In the genomic region with DNA sequence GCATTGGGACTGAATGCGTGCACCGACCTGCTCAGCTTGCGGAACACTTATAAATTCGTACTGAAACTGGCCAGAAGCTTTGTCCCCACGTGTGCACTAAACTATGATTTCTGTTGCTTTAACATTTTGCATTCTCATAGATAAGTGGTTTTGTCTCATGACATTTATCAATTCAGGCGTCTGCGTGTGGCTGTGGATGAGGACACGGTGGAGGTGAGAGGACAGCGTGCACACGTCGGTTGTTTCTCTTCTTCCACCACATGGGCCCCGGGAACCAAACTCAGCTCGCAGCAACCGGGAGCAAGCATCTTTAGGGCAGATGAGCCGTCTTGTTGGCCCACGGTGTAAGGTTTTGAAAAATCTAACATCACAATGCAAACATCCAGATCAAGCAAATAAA, we compare ENCODE assay signal across 21 mouse cellular contexts.
A peak's percentile ranks its signal among the peaks of the same experiment; 100 is the strongest.
DNase-seq lines count a peak whose midpoint lies in the region; ATAC-seq and TF ChIP-seq lines count a peak whose summit lies in the region.
"Had no signal": no experiment of that assay in that cellular context is flagged by ENCODE, and none has a peak within 500 bp of the region (broad histone marks: within the 10 kb centered on the region; RNA-seq: fewer than 3 reads in every experiment).

No protein-coding gene starts in this region.

- no peaks in the 10 kb centered on the region for H3K27me3 ChIP-seq in heart, embryonic 13.5 days (replicated peaks)
- H3K27me3 ChIP-seq in CH12.LX (replicated peaks): no peaks in the 10 kb centered on the region
- no peaks in the 10 kb centered on the region for H3K27me3 ChIP-seq in liver, postnatal 0 days (ENCODE audit: insufficient read depth, low read length)
- H3K27me3 ChIP-seq: embryonic facial prominence, embryonic 13.5 days; hindbrain, embryonic 12.5 days had no signal

- no peak for DNase-seq in heart, postnatal 10 days
- DNase-seq in CH12.LX (ENCODE audit: extremely low read depth): no peak
- no peak for DNase-seq in liver, postnatal 0 days
- no peak for DNase-seq in adrenal gland, postnatal 10 days
- DNase-seq in c-Kit-positive CD71-positive TER-119-positive erythroid progenitor cells, embryonic 14.5 days (ENCODE audit: low spot score): no peak
- DNase-seq: adrenal gland, adult 2 months; cerebellum, adult 8-10 months; embryo, embryonic 11 days; gastrocnemius, postnatal 25 days; kidney, adult 11 months; right cerebral cortex, postnatal 14 days; thymus, postnatal 25 days had no signal

- WGBS in heart, embryonic 13.5 days: 79% methylated on average over 16 of the region's 16 CpGs
- 57% methylated on average over 16 of the region's 16 CpGs for WGBS in liver, postnatal 0 days (ENCODE audit: insufficient replicate concordance)

- H3K36me3 ChIP-seq in heart, embryonic 13.5 days: peaks cover 4% of the 10 kb centered on the region; the same call in 1 of the 2 replicates
- H3K36me3 ChIP-seq in CH12.LX (replicated peaks in 1 of 2; ENCODE audit: control insufficient read depth in 1 of 2, insufficient read depth in 1 of 2, low read length in 1 of 2): peaks cover 0 to 8% of the 10 kb centered on the region in 2 experiments
- H3K36me3 ChIP-seq in liver, postnatal 0 days (replicated peaks; ENCODE audit: insufficient read depth, low read length): no peaks in the 10 kb centered on the region
- H3K36me3 ChIP-seq: embryonic facial prominence, embryonic 13.5 days; G1E; hindbrain, embryonic 12.5 days had no signal

- H3K79me2 ChIP-seq in CH12.LX (replicated peaks; ENCODE audit: control insufficient read depth, extremely low read depth, insufficient read depth, poor library complexity, severe bottlenecking): no peaks in the 10 kb centered on the region

- no peak for TF ChIP-seq CTCF in CH12.LX (conservative IDR thresholded peaks at IDR 0.05 in 1 of 2, IDR thresholded peaks at IDR 0.05 in 1 of 2; ENCODE audit: low read depth in 2 of 2, low read length in 2 of 2)
- no peak for TF ChIP-seq CTCF in liver, postnatal 0 days (IDR thresholded peaks at IDR 0.05; ENCODE audit: low read depth)

- TF ChIP-seq EP300 in CH12.LX (IDR thresholded peaks at IDR 0.05; ENCODE audit: low read length): no peak
- TF ChIP-seq EP300 in liver, postnatal 0 days (IDR thresholded peaks at IDR 0.05; ENCODE audit: low read depth): no peak

- no peak overlapping the region for H3K9ac ChIP-seq in heart, embryonic 13.5 days
- no peak overlapping the region for H3K9ac ChIP-seq in CH12.LX (ENCODE audit: insufficient read depth, low read depth)
- H3K9ac ChIP-seq in liver, postnatal 0 days (replicated peaks): no peak overlapping the region
- H3K9ac ChIP-seq: embryonic facial prominence, embryonic 13.5 days; hindbrain, embryonic 12.5 days had no signal

- no peak overlapping the region for H3K4me2 ChIP-seq in heart, embryonic 13.5 days
- H3K4me2 ChIP-seq in CH12.LX (ENCODE audit: insufficient read depth, low read depth, poor library complexity, severe bottlenecking): peak overlapping the region; percentile 87
- peak overlapping the region; percentile 62 for H3K4me2 ChIP-seq in liver, postnatal 0 days (ENCODE audit: low read depth, low read length)
- H3K4me2 ChIP-seq: hindbrain, embryonic 12.5 days; midbrain, embryonic 11.5 days had no signal

- dilution Hi-C loops in CH12.LX (cut with MboI; ENCODE audit: extremely low pct_ligation_motif_present, extremely low pct_unique_long_range_greater_than_20kb, low sequenced_read_pairs): no loop called here

- ATAC-seq in heart, embryonic 13.5 days (ENCODE audit: extremely low read depth, insufficient number of reproducible peaks, low FRiP score, low TSS enrichment): no peak
- 0 out of 2 replicates have a peak, but pooled peaks have one; percentile 22 for ATAC-seq in erythroblast, adult 5-6 weeks (replicated peaks; ENCODE audit: low FRiP score, poor library complexity, severe bottlenecking)
- ATAC-seq in liver, postnatal 0 days: no peak
- ATAC-seq: forebrain, embryonic 16.5 days had no signal

- H3K4me1 ChIP-seq in heart, embryonic 13.5 days: peaks cover 24% of the 10 kb centered on the region
- peaks cover 0 to 34% of the 10 kb centered on the region in 2 experiments; a peak in 3 of 4 replicates for H3K4me1 ChIP-seq in CH12.LX (ENCODE audit: control insufficient read depth in 1 of 2, insufficient read depth in 2 of 2)
- H3K4me1 ChIP-seq in liver, postnatal 0 days (ENCODE audit: insufficient read depth): peaks cover 3% of the 10 kb centered on the region; the same call in 1 of the 2 replicates

- no peaks in the 10 kb centered on the region for H3K9me3 ChIP-seq in heart, embryonic 13.5 days
- peaks cover 2% of the 10 kb centered on the region for H3K9me3 ChIP-seq in CH12.LX (replicated peaks; ENCODE audit: low read length)
- no peaks in the 10 kb centered on the region for H3K9me3 ChIP-seq in liver, postnatal 0 days (ENCODE audit: low read length)
- H3K9me3 ChIP-seq: embryonic facial prominence, embryonic 13.5 days; limb, embryonic 10.5 days had no signal

- in situ Hi-C loops in CH12.LX (cut with MboI; ENCODE audit: low pct_ligation_motif_present, low pct_unique_long_range_greater_than_20kb, low sequenced_read_pairs): no loop called here

- no peak overlapping the region for H3K4me3 ChIP-seq in heart, embryonic 13.5 days
- H3K4me3 ChIP-seq in CH12.LX (replicated peaks in 1 of 3; ENCODE audit: low read depth in 2 of 3, low read length in 2 of 3, poor library complexity in 1 of 3): no peak overlapping the region
- no peak overlapping the region for H3K4me3 ChIP-seq in liver, postnatal 0 days (ENCODE audit: low read depth, low read length)
- H3K4me3 ChIP-seq: embryonic facial prominence, embryonic 13.5 days; hindbrain, embryonic 12.5 days; limb, embryonic 10.5 days had no signal

- peak overlapping the region; percentile 70; the same call in 1 of the 2 replicates for H3K27ac ChIP-seq in heart, embryonic 13.5 days (replicated peaks)
- H3K27ac ChIP-seq in CH12.LX (ENCODE audit: insufficient read depth, low read depth): no peak overlapping the region
- H3K27ac ChIP-seq in liver, postnatal 0 days (ENCODE audit: low read depth): 0 out of 2 replicates have a peak overlapping the region, but pooled peaks have one; percentile 1
- H3K27ac ChIP-seq: hindbrain, embryonic 12.5 days; kidney, postnatal 0 days; limb, embryonic 10.5 days had no signal

- intact Hi-C loops in heart, postnatal 10 days (cut with DNase I): no loop called here

- TF ChIP-seq POLR2A in CH12.LX (IDR thresholded peaks at IDR 0.05; ENCODE audit: low read depth, low read length): no peak

- no peak for TF ChIP-seq RAD21 in CH12.LX (IDR thresholded peaks at IDR 0.05; ENCODE audit: low read depth, low read length)

TF ChIP-seq in CH12.LX, 34 proteins besides CTCF, POLR2A, EP300 and RAD21:
- no peak for TF ChIP-seq TCF12 (IDR thresholded peaks at IDR 0.05; ENCODE audit: low read depth, low read length)
- TF ChIP-seq ZNF384 (IDR thresholded peaks at IDR 0.05; ENCODE audit: low read depth, low read length): no peak
- TF ChIP-seq UBTF (IDR thresholded peaks at IDR 0.05; ENCODE audit: low read depth, low read length): no peak
- no peak for TF ChIP-seq TBP (conservative IDR thresholded peaks at IDR 0.05; ENCODE audit: low read depth, low read length)
- no peak for TF ChIP-seq BHLHE40 (IDR thresholded peaks at IDR 0.05; ENCODE audit: low read depth, low read length)
- TF ChIP-seq HCFC1 (IDR thresholded peaks at IDR 0.05; ENCODE audit: low read depth, low read length): no peak
- TF ChIP-seq USF1 (IDR thresholded peaks at IDR 0.05; ENCODE audit: low read depth, low read length): no peak
- TF ChIP-seq MXI1 (IDR thresholded peaks at IDR 0.05; ENCODE audit: low read depth, low read length): 0 out of 2 replicates have a peak, but pooled peaks have one; percentile 19
TF ChIP-seq in CH12.LX: peak in this region for 1.
